Mouse (Mus musculus): ENCODE data around the gene Fam20b.

The Fam20b gene

DNA sequence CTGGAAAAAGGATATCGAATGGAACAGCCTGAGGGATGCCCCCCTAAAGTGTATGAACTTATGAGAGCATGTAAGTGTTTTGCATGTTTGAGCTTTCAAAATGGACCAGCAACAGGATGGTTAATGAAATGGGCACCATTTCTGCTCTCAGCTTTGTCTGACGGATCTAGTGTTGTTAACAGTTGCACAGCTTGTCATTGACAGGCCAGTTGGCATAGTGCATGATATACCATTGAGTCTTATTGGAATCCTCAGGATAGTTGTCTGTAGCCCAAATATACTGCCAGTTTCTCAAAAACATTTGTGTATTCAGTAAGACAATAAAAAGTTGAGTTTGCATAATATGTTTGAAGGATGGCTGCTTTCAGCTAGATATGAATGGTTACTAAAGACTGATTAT, 83.7 kb downstream of the Fam20b start:
- no peak for DNase-seq (ENCODE audit: low spot score)

DNA sequence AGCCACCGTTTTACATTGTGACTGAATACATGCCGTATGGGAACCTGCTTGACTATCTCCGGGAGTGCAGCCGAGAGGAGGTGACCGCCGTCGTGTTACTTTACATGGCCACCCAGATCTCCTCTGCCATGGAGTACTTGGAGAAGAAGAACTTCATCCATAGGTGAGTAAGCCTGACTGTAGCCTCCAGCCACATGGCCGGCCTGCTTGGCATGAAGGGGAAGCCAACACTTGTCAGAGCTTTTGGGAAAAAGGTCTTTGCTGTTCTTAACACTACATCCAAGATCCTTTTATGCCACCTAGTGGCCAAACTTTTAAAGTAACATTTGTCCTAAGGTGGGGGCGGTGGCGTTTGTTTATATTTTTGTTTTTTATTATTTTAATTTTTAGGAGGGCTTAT, 85.8 kb downstream of the Fam20b start:
- no peak for DNase-seq (ENCODE audit: low spot score)

DNA sequence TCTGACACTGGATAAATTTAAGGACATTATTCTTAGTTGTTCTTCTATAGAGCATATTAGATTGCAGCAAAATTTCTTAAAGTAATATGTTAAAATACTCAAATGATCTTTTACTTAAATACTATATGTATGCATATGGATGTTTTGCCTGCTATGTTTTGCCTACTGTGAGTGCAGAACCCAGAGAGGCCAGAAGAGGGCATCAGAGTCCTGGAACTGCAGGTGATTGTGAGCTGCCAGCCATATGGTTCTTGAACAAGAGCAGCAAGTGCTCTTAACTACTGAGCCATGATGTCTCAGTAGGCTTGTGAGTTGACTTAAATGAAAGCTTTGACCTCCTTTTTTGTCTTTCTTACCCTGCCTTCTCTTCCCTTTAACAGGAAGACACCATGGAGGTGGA, 87.9 kb downstream of the Fam20b start:
- DNase-seq (ENCODE audit: low spot score) = no peak

DNA sequence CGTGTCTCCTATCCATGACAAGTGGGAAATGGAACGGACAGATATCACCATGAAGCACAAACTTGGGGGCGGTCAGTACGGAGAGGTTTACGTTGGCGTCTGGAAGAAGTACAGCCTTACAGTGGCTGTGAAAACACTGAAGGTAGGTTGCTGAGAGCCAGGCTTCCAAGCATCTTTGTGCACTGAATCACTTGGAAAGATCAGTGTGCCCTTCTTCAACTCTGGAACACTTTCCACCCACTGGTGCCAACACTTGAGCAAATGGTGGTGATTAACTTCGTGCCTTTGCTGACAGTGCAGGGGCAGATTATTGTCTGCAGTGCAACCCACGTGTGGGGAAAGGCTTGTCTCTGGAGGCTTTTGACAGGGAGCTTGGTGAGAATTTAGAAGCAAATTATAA, 88.9 kb downstream of the Fam20b start:
- no peak for DNase-seq (ENCODE audit: low spot score)

All from urinary bladder, postnatal 25 days (tissue).